Mouse (Mus musculus) olfactory bulb, adult 2 months (tissue): Measurements from ENCODE around the gene Zfp704.

Source experiments
- CTCF ChIP-seq: fragments of 200-500 bp; IDR thresholded peaks from 2 replicates; pipeline ENCODE4 v1.5.1; 2012; ENCODE audit warnings: low read depth, mild to moderate bottlenecking, low read length, moderate library complexity; ENCODE audit not compliant: insufficient read depth
- POLR2A ChIP-seq: fragments of 200-500 bp; IDR thresholded peaks from 2 replicates; pipeline ENCODE4 v1.6.1; 2012; ENCODE audit warnings: mild to moderate bottlenecking, low read depth, low read length, moderate library complexity; ENCODE audit not compliant: insufficient read depth

DNA sequence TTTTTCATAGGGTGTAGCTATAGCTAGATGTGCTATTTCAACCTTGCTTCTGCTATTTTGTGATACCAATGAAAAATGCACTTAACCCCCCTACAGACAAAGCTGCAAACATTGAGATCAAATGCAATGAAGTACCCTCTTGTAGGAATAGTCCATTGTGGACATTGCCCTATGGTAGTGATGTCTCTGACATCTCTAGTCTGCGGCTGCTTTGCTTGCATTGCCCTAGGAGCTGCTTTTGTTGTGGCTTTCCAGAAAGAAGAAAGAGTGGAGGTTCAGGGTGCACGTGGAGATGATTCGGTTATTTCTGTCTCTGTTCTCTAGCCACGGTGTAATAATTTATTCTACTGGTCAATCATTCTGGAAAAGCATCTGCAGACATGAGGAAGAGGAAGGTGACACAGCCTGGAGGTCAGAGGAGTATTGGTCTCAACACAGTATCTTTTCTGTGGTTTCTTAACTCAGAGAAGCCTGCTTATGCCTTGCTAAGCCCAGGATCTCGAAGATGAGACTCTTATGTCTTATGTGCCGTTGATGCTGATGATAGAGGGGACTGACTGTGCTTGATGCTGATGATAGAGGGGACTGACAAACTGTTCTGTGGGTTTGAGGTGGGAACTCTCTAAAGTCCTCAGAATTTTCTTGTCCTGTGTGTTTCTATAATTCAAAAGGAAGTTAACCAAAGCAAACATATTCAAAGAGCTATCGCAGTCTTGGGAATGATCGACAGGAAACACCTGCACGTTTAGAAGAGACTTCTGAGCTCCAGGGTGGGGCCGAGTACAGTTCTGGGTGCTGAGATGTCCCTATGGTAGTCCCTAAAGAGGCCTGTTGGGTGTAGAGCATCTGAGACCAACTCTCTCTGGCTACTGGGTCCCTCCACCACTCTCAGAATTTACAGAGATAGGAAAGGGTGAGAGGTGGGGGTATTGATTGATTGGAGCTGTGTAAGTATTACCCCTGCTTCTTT is 23.4 kb upstream of the Zfp704 start:
- no peak for TF ChIP-seq POLR2A
- no peak for TF ChIP-seq CTCF
